Mouse (Mus musculus): ENCODE measurements around the gene Etv6.

Gene Etv6

DNA sequence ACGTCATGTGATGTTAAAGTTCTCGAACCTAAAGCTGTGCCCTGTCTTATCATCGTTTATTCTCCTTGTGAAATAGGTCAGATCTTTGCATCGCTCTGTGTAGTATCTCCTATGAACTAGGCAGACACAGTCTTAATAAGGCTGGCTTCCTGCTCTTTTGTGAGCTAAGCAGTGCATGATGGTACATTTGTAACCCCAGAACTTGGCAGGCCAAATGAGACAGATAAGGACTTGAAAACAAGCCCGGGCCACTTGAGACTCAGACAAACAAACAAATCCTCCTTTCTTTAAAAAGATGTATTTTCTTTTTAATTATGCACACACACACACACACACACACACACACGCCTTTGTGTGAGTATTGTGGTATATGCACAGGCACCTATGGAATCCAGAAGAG is 42.5 kb downstream of the Etv6 start:
- no peak for DNase-seq (ENCODE audit: low spot score in 2 of 2)

DNA sequence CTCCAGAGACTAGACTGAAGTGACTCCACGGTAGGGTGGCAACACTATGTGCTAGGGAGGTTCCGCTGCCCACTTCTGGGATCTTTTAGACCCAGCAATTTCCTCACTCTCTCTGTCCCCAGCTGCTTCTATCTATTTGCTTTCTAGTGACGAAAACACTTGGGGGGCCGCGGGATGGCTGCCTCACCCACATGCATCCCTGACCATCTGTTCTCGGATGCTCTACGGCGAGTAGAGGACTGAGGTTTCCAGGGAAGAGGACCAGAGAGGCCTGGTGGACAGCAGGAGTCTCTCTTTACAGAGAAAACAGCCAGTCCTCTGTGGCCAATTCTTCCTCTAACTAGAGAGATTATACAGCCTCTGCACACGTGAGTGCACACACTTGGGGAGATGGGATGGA is 43.6 kb downstream of the Etv6 start:
- peak; percentile 67 to 80 for DNase-seq (ENCODE audit: low spot score in 2 of 2)

DNA sequence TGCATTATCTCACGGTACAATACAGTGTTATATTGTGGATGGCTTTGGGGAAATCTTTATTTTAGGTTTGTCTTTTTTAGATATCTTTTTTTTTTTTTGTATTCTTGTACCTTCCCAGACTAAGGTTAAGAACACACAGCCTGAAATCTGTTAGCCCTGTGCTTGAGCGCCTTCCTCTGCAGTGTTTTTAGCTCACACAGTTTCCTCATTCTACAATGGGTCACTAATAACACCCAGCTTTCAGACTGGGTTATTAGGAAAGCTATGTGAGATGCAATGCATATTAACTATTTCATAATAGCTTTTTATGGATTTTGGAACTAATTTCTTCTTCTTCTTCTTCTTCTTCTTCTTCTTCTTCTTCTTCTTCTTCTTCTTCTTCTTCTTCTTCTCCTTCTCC is 44.1 kb downstream of the Etv6 start:
- DNase-seq (ENCODE audit: low spot score in 2 of 2) = no peak

GRCm38 (mm10) chr6:134080946-134081345 is 45.4 kb downstream of the Etv6 start:
- DNase-seq (ENCODE audit: low spot score in 2 of 2) = no peak

- no peak for DNase-seq (ENCODE audit: low spot score in 2 of 2)
These were observed 46.9 kb downstream of the Etv6 start for GRCm38 (mm10) chr6:134082229-134082920.

GRCm38 (mm10) chr6:134083428-134083827 is 47.9 kb downstream of the Etv6 start:
- no peak for DNase-seq (ENCODE audit: low spot score in 2 of 2)

- no peak for DNase-seq (ENCODE audit: low spot score in 2 of 2)
These were observed 50.9 kb downstream of the Etv6 start for GRCm38 (mm10) chr6:134086351-134086750.

- no peak for DNase-seq (ENCODE audit: low spot score in 2 of 2)
These were observed 52.2 kb downstream of the Etv6 start for GRCm38 (mm10) chr6:134087709-134088108.

DNA sequence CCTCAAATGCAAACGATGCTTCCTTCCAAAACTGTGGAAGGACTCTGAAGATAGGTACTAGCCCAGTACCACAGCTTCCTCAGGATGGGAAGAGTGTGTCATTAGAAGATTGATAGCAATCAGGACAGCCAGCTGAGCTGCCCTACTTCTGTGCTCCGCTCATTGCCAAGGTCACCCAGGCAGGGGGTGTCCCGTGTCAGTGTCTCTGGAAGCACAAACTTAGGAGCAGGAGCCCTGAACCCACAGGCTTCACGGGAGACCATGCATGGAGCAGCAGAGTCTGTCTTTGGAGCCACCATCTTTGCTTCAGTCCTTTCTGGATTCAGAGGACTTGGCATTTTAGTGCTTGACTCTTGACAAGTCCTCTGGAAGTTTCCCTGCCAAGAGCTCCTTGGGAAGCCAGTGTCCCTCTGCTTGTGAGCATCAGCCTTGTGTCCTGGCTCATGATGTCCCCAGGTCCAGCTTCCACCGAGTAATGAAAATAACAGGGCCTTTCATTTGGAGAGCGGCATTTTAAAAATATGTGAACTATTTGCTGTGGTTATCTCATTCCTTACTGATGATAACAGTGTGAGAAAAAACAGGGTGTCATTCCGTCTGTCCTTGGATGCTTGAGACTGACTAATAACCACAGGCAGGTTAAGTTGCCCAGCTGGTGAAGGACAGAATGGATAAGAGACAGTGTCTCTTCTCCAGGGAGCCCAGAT is 54.3 kb downstream of the Etv6 start:
- DNase-seq (ENCODE audit: low spot score in 2 of 2) = no peak

- DNase-seq (ENCODE audit: low spot score in 2 of 2) = no peak
These were observed 54.8 kb downstream of the Etv6 start for GRCm38 (mm10) chr6:134090378-134090692.

GRCm38 (mm10) chr6:134090875-134091274 is 55.4 kb downstream of the Etv6 start:
- no peak for DNase-seq (ENCODE audit: low spot score in 2 of 2)

DNA sequence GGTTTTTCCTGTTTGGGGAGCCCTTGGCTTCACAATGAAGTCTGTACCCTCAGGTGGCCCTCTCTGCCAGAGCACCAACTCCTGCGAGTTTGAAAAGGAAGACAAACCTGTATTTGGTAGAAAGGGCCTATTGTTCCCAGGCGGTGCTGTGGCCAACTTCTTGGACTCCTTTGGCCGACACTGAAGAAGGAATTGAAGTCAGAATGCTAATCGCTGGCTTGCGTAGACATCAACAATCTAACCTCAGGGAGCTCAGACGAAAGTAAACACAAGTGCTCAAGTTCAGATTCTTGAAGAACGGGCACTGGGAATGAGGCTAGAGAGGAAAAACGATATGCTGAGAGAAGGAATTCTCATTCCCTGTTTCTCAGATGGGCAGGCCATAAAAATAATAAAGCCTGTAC is 55.9 kb downstream of the Etv6 start:
- DNase-seq (ENCODE audit: low spot score in 2 of 2) = no peak

DNA sequence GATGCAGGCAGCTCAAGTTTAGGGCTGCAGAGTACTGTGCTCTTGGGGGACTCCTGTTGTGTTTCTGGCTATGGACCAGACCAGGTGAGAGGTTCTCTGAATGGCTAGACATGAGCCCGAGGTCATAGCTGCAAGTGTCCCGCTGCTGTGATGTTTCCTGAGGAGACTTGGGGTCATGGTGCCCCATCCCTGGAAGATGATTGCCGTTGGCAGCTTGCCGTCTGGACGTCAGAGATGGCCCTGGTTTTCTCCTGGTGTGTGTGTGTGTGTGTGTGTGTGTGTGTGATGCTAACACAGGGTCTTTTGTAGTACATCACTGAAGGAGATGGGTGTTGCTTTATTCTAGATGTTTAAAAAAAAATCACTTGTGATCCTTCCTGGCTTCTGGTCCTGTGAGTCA is 58.6 kb downstream of the Etv6 start:
- no peak for DNase-seq (ENCODE audit: low spot score in 2 of 2)

GRCm38 (mm10) chr6:134094620-134095019 is 59.1 kb downstream of the Etv6 start:
- no peak for DNase-seq (ENCODE audit: low spot score in 2 of 2)

DNA sequence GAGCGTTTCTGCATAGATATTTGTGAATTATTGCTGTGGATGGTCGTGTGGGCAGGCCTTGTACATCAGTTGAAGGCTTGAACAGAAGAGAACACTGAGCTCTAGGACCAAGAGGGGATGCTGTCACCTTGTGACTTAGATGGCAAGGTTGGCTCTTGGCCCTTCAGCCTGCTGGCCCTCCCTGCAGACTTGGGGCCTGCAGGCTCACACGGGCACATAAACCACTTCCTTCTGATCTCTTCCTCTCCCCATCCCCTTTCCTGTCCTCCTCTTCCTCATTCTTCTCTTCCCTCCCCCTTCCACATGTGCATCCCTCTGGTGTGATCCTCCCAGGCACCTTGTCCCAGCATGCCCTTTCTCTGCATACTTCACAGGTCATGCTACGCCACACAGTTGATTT is 60.1 kb downstream of the Etv6 start:
- DNase-seq (ENCODE audit: low spot score in 2 of 2) = no peak

GRCm38 (mm10) chr6:134099976-134100743 is 64.7 kb downstream of the Etv6 start:
- DNase-seq (ENCODE audit: low spot score in 2 of 2) = no peak

- no peak for DNase-seq (ENCODE audit: low spot score in 2 of 2)
These were observed 66.9 kb downstream of the Etv6 start for GRCm38 (mm10) chr6:134102396-134102795.

- DNase-seq (ENCODE audit: low spot score in 2 of 2) = no peak
These were observed 68.0 kb downstream of the Etv6 start for GRCm38 (mm10) chr6:134103519-134103918.

DNA sequence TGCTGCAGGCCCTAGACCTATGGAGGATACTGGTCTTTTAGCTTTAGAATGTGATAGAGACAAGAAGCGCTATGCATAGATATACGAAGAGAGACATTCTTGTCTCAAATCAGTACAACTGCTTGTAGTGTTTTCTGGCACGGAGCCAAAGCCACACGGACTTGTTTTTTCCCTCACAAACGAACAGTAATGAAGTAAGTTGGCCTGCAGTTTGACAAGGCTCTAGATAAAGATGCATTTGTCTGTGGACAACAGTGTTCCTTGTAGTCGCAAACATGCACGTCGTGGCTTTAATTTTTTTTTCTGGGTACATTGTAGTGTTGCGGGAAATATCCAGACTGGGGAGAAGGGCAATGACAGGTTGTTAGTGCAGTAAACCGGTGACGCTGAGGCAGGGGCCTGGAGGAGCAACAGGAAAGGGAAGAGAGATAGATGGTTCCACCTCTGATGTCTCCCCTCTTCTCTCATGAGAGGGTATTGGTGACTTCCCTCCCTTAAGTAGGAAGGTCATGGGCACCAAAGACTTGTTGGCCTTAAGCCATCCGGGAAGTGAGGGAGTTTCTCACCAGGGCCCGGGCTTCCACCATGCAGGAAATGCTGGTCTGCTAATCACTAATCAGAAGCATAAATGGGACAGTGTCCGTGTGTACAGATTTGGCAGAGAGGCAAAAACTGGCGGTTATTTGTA is 70.2 kb downstream of the Etv6 start:
- DNase-seq (ENCODE audit: low spot score in 2 of 2) = peak; percentile 65 to 67

GRCm38 (mm10) chr6:134107696-134108095 is 72.2 kb downstream of the Etv6 start:
- no peak for DNase-seq (ENCODE audit: low spot score in 2 of 2)

GRCm38 (mm10) chr6:134109675-134110074 is 74.2 kb downstream of the Etv6 start:
- no peak for DNase-seq (ENCODE audit: low spot score in 2 of 2)

DNA sequence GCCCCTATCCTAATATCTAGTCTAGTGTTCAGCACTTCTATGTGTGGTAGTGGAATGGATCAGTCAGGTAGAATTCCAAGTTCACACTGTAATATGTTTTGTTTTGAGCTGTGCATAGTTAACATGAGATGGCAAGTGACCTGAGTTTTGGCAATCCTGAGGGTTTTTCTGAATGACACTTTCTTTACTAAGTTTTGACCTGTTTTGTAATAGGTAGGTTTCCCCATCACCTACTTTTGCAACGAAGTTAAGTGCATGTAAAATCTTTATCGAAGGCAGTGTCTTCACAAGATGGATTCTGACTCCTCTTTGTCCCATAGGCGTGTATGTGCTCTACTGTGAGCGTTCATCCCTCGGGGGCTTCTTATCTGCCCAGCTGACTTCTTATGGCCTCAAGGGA is 74.7 kb downstream of the Etv6 start:
- no peak for DNase-seq (ENCODE audit: low spot score in 2 of 2)

Measured in right cerebral cortex, postnatal 10 days (tissue).